Mouse (Mus musculus) ES-Bruce4 (cell line): ENCODE results near the gene Cog7.

Source experiments
- CTCF ChIP-seq: IDR thresholded peaks from one replicate; pipeline ENCODE4 v1.8.1; 2011; ENCODE audit warnings: low read depth, low read length
- POLR2A ChIP-seq: IDR thresholded peaks from one replicate; pipeline ENCODE4 v1.8.1; 2011; ENCODE audit warnings: low read length; ENCODE audit not compliant: insufficient read depth

- TF ChIP-seq CTCF (no peak), POLR2A (no peak)
These were observed 39.9 kb downstream of the Cog7 start for GRCm38 (mm10) chr7:121941640-121942039.
